Mouse (Mus musculus): ENCODE results near the gene Uqcc2.

DNA sequence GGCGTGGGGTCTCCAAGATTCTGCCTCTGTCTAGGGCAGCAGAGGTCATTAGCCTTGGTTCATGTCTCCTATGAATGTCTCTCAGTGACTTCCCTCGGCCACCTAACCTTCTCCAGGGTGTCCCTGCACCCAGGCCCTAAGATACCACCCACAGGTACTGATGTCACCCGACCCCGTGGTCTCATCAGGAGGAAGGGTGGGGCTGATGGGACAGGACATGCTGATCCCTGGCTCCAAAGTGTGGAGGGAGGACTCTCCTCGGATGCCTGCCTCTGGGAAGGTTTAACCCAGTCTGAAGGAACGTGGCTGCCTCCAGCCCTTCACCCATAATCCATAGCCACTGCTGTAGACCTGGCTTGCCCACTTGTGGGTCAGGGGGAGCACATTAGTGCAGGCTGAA, 33.2 kb upstream of the Uqcc2 start:
- TF ChIP-seq CTCF (IDR thresholded peaks at IDR 0.05; ENCODE audit: control insufficient read depth, insufficient read depth, insufficient read length) (no peak), MAX (IDR thresholded peaks at IDR 0.05) (no peak), USF1 (IDR thresholded peaks at IDR 0.05; ENCODE audit: low read depth) (no peak), MYOG (IDR thresholded peaks at IDR 0.05; ENCODE audit: control insufficient read depth, extremely low read depth, insufficient read length) (no peak), CEBPB (IDR thresholded peaks at IDR 0.05; ENCODE audit: low read depth) (no peak), MYOD1 (IDR thresholded peaks at IDR 0.05; ENCODE audit: control insufficient read depth, insufficient read length, low read depth) (no peak)

Measured in C2C12 (cell line).